Mouse (Mus musculus) left cerebral cortex, postnatal 25 days (tissue): ENCODE measurements at regions not wholly inside any gene's neighbourhood (a gene's known extent, or its start where the extent isn't known, plus 50 kb on each side); places are given as distances from the start of the nearest gene placed in this dataset.

Source experiments
- DNase-seq, 2 experiments: peaks; one replicate each; pipeline ENCODE4 v3.0.0; 2022; ENCODE audit warnings: low spot score in 2 of 2, mixed read lengths in 1 of 2
- intact Hi-C: fragments of 180-260 bp; cut with DNase I; formaldehyde crosslinking; loops from one replicate; pipeline ENCODE4 v1.15.1; 2025

DNA sequence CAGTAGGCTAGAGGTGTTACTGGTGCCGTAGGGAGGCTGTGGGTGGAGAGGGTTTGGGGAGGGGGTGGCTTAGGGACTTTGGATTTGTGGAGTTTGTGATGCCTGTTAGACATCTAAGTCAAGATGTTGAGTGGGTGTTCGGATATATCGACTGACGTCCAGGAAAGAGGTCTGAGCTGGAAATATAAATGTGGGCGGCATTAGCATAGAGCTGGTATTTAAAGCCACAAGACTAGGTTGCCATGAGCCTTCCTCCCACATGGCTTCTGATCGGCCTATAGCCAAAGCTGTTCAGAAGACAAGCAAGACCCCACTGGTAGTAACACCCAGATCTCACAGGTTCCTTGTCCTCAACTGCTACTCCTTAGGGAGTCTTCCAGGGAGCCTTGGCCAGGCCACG, 184.9 kb downstream of the Tle3 start:
- DNase-seq = peak; percentile 38 to 89
- intact Hi-C loops = loop anchor here (2.0 to 5.0 kb wide), 5 partner anchors 38 to 198 kb away; partner anchors contain the start of gene Tle3

- intact Hi-C loops = loop anchor here (5.0 kb wide), 1 partner anchor 142 kb away; no protein-coding TSS in a partner anchor
These were observed 183.0 kb downstream of the Tle3 start for GRCm38 (mm10) chr9:61555173-61555572.

DNA sequence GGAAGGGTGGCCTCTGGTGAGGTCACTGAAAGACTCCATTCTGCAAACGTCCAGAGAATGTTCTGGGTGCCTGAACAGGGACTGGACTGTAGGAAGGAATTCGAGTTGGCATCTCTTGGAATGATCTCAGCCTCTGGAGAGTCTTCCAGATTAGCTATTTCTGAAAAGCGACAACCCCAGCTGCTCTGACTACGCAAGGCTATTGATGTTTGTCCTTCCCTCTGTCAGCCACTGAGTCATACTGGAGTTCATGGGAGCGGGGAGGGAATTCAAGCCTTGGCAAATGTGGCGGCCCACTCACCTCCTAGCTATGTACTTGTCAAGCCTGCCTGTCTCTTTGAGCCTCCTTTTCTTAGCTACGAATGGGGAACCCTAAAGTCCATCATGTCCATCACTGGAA, 182.4 kb downstream of the Tle3 start:
- DNase-seq = peak in 1 of 2 experiments; percentile 49
- intact Hi-C loops = loop anchor here (5.0 kb wide), 1 partner anchor 143 kb away; no protein-coding TSS in a partner anchor

More at GRCm38 (mm10) chr9:61555173-61555572, 183.0 kb downstream of the Tle3 start:
- DNase-seq = no peak

DNA sequence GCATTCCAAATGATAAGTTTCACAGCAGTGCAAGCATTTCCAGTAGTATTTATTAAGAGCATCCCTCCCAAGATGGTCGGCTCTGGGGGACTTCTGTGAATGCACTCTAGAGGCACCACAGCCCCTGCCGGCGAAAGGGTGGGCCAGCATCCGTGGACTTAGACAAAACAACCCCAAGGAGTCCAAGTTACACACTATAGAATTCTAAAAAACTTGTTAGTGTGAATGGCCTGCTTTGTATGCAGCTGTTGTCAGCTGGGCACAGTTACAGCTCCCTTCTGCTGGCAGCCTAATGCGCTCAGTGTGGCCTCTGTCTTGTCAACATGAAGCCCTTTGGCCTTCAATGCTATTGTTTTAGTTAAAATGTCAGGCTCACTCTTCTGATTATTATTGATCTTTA, 181.5 kb downstream of the Tle3 start:
- no peak for DNase-seq
- intact Hi-C loops = no loop called here

DNA sequence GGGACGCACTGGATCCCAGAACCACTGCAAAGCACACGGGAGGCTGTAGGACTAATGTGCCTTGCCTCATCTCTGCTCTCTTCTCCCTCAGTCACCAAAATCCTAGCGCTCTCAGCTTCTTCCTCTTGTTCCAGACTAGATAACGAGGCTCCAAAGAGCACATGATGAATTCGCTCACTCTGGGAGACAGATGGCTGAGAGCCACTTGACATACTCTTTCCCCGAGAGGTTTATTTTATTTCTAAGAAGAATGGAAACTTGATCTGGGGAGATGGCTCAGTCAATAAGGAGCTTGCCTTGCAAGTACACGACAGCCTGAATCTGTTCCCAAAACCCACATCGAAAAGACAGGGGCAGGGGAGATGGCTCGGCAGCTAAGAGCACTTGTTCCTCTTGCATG, 179.2 kb downstream of the Tle3 start:
- intact Hi-C loops = no loop called here
- DNase-seq = no peak

DNA sequence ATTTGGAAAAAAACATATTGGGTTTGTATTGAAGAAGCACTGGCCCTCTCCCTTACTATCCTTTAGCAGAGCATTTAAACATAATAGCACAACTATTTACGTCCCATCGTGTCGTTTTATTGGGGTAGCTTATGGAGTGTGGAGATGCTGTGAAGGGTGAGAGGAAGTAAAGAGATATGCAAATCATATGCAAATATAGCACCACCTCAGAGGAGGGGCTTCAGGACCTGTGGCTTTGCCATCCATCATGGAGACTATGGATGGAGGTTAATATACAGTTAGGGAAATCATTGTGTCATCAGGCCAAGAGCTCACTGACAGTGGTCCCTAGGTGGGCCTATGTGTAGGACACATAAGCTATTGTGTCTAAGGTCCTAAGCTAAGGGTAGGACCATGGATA, 178.2 kb downstream of the Tle3 start:
- intact Hi-C loops = no loop called here

DNA sequence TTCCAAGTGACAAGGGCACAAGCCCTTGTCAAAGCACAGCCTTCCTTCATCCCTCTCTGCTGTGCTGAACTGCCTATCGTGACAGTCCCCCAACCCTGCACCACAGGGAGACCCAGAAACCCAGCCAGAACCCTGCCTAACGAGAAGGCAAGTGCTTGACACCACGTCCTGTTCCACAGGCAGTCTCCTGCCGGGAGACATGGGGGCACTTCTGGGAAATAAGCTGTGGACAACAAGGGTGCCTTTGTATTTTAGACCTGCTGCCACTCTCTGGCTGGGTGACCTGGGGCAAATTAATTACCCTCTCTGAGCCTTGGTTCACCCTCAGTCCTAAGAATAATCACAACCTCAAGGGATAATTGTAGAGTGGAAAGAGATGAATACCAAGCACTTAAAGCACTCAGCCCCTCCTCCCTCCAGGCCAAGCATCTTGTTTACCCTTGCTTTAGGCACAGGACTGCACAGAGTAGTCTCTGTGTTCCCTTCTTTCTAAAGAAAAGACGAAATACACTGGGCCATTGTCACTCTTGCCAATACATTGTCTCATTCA, 177.6 kb downstream of the Tle3 start:
- intact Hi-C loops = no loop called here
- peak in 1 of 2 experiments; percentile 42 for DNase-seq

More for the DNA sequence above, 178.2 kb downstream of the Tle3 start:
- no peak for DNase-seq

- no peak for DNase-seq
- intact Hi-C loops = no loop called here
These were observed 165.4 kb downstream of the Tle3 start for GRCm38 (mm10) chr9:61537316-61538189.

DNA sequence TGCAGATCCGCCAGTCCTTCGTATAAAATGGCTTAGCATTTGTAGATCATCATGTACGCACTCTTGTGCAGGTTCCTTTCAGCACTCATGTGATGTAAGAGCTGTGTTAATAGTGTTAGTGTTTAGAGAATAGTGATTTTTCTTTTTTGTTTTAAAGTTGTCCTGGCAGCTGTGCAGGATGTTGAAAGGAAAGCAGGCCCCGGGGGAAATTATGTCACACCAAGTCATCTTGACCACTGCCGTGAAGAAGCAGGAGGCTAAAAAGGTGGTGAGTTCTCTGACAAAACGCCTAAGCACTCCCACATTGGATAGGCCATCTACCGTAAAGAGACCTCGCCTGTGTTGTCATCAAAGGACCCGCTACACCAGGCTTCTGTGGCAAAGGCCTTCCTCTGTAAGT, 161.1 kb downstream of the Tle3 start:
- intact Hi-C loops = no loop called here
- no peak for DNase-seq

DNA sequence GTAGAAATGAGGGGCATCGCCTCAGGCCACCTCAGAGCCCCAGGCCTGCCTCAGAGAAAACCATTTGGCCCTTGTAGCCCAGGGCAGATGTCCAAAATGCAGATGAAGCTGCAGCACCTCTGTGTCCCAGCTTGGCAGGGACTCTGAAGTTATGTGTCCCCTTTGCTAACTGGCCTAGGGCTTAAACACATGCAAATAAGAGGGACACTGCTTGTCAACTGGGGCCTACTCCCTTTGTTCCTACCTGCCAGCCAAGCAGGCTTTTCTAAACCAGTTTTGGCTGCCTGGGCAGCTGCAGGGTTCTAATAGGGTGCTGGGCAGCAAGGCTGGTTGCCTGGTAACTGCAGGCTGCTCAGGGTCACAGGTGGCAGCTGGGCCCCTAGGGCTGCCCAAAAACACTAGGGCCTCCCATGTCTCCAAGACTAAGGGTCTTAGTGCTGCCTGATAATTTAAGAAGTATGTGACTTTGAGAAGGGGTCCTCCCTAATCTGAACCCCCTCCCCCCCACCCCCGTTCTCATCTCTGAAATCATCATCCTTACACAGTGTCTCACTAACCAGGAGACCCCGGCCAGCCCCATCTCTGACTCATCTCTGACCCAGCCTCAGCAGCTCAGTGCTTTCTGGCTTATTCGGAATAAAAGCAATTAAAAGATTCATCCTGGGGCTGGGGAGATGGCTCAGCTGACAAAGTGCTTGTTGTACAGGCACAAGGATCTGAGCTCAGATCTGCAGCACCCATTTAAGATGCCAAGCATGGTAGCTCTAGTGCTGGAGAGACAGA, 158.3 kb downstream of the Tle3 start:
- intact Hi-C loops = no loop called here
- peak in 1 of 2 experiments; percentile 45 for DNase-seq

DNA sequence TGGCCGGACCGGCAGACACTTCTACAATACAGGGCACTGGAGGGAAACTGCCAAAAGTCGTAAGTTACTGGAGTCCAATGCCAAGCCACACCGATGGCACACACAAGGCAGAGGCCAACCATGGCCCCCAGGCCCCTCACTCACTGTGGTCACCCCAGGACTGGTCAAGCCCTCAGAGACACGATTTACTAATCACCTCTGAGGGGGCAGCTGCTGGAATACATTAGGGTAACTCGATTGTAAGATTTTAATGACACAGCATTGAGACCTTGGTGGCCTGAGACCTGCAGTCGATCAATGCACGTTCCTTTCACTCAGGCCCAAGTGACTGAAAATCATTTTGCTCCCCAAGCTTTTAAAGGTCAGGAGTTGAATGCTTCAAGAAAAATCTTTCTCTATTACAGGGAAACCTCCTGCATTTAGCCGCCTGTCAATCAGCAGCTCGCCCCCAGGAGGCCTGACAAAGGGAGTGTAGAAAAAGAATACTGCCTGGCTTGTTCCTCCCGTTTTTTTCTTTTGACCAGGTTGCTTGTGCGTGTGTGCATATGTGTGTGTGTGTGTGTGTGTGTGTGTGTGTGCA, 156.2 kb downstream of the Tle3 start:
- intact Hi-C loops = no loop called here
- no peak for DNase-seq

DNA sequence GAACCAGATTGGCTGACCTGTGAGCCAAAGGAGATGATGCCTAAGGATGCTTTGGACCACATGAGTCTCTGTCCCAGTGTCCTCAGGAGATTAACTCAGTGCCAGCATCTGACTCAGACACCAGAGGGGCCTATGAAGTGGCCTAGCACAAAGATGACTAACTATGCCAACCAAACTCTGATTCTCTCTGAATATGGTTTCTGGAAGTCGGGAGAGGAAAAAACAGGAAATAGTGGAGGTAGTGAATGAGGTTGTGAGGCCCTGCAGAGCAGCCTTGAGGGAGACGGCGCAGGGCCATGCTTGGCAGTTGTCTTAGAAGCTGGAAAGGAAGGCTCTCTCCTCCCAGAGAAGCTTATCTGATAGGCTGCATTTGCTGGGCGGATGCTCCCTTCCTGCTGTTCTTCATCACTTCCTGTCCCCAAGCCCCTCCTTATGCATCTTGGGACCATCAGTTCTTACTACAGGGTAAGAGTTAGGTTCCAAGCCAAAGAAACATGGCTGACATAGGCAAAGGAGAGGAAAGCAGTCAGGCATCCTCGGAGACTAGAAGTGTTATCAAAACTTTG, 155.4 kb downstream of the Tle3 start:
- no peak for DNase-seq

GRCm38 (mm10) chr9:61520136-61520535, 148.0 kb downstream of the Tle3 start:
- intact Hi-C loops = no loop called here
- no peak for DNase-seq

More for the DNA sequence above, 155.4 kb downstream of the Tle3 start:
- intact Hi-C loops = no loop called here

DNA sequence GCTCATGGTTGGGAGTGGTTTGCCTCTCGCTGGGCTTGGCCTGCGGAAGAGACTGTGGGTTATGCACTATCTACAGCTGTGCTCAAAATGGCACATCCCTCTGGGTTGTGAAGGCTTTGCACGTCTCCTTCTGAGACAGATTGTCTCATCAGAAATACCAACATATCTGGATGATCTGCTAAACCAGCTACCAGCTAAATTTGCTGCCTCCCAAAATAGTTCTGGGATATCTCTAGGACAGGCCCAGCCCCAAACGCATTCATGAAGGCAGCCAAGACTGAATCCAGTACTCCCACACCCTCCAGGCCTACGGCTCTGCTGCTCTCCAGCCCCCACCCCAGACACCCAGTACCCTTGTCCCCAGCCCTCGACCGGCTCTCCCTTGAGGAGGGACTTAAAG, 145.7 kb downstream of the Tle3 start:
- intact Hi-C loops = loop anchor here (2.0 to 10.0 kb wide), 8 partner anchors 39 to 349 kb away; no protein-coding TSS in a partner anchor
- peak; percentile 37 to 91 for DNase-seq

GRCm38 (mm10) chr9:61511436-61511835, 139.3 kb downstream of the Tle3 start:
- intact Hi-C loops = loop anchor here (10.0 kb wide), 1 partner anchor 313 kb away; no protein-coding TSS in a partner anchor
- no peak for DNase-seq

DNA sequence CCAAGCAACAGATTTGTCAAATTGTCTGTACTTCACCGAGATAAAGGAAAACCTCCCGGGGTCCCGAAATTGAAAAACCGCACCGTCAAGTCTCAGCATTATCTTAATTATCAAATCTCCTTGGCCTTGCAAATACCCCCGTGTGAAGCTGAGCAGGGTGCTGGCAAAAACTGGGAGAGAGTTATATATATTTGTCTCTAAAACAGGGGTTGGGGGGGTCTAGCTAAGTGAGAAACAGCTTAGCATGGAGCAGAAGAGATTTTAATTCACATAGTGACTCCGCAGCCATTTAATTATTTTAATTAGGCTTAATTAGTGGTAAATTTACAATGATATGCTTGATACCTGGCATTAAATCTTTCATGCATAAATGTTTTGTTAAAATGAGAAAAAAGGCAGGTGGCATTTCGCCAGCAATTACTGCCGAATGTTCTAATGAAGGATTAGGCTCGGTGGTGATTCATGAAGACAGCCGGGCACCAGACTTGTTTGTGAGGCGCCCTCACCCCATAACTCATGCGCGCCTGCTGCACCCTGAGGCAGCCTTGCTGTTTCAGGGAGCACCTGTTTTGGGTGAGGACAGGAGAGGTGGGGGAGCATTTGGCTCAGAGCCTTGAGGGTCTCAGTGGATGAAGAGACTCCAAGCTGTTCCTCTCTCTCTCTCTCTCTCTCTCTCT, 138.2 kb downstream of the Tle3 start:
- intact Hi-C loops = loop anchor here (10.0 kb wide), 1 partner anchor 314 kb away; no protein-coding TSS in a partner anchor
- DNase-seq = peak in 1 of 2 experiments; percentile 22

GRCm38 (mm10) chr9:61509591-61510191, 137.5 kb downstream of the Tle3 start:
- intact Hi-C loops = loop anchor here (10.0 kb wide), 1 partner anchor 315 kb away; no protein-coding TSS in a partner anchor

GRCm38 (mm10) chr9:61509091-61509490, 136.9 kb downstream of the Tle3 start:
- intact Hi-C loops = no loop called here
- no peak for DNase-seq

More at GRCm38 (mm10) chr9:61509591-61510191, 137.5 kb downstream of the Tle3 start:
- no peak for DNase-seq
